Mouse (Mus musculus): ENCODE measurements around the gene Scube2.

DNA sequence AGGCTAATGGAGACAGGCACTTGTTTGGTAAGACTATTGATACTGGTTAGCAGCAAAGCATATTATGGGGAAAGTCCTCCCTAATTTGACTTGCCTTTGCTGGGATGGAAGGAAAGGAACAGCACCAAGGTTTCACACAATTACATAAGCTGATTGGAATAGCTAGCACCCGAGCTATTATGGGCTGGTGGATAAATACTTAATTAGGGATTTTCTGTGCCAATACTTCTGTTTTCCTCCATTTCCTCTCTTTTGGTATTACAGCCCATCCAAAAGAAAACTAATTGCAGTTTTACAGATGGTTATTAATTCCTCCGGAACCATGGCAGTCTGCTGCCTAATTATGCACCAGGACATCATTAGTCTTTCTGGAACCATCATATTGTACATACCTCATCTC lies 101.5 kb downstream of the Scube2 start:
- TF ChIP-seq CTCF (IDR thresholded peaks at IDR 0.05; ENCODE audit: low read depth, low read length) (no peak), POLR2A (IDR thresholded peaks at IDR 0.05; ENCODE audit: insufficient read depth, low read length) (no peak)

All from ES-Bruce4 (cell line).